Mouse (Mus musculus) forebrain, embryonic 15.5 days (tissue): ENCODE measurements around the gene Olfr1306. TPM values are rescaled to one million over a fixed set of nuclear protein-coding genes. Genes with fewer than 3 reads are reported as not detected.

Experiments
- ATAC-seq: fragments of 200-750 bp; cut with Nextera tagmentation; replicated peaks from 2 replicates; pipeline ENCODE4 v1.8.0; 2017; ENCODE audit warnings: mild to moderate bottlenecking, moderate TSS enrichment, moderate library complexity
- H3K27ac ChIP-seq: fragments of 300-500 bp; sonication (generic); replicated peaks from 2 replicates; pipeline ENCODE4 v1.5.1; 2015; ENCODE audit warnings: mild to moderate bottlenecking, inconsistent platforms
- H3K27me3 ChIP-seq: fragments of 300-500 bp; sonication (generic); 2 replicates; pipeline ENCODE4 v1.6.1; 2015; ENCODE audit warnings: inconsistent platforms
- H3K36me3 ChIP-seq: fragments of 300-500 bp; sonication (generic); 2 replicates; pipeline ENCODE4 v1.6.1; 2015; ENCODE audit warnings: mild to moderate bottlenecking, inconsistent platforms
- H3K4me1 ChIP-seq: fragments of 300-500 bp; sonication (generic); 2 replicates; pipeline ENCODE4 v1.6.1; 2015; ENCODE audit warnings: inconsistent platforms
- H3K4me2 ChIP-seq: fragments of 300-500 bp; sonication (generic); replicated peaks from 2 replicates; pipeline ENCODE4 v1.6.1; 2015; ENCODE audit warnings: mild to moderate bottlenecking, inconsistent platforms
- H3K4me3 ChIP-seq: fragments of 300-500 bp; sonication (generic); 2 replicates; pipeline ENCODE4 v1.5.1; 2015; ENCODE audit warnings: mild to moderate bottlenecking, inconsistent platforms
- H3K9ac ChIP-seq: fragments of 300-500 bp; sonication (generic); replicated peaks from 2 replicates; pipeline ENCODE4 v1.6.1; 2015; ENCODE audit warnings: mild to moderate bottlenecking, inconsistent platforms
- H3K9me3 ChIP-seq: fragments of 300-500 bp; sonication (generic); 2 replicates; pipeline ENCODE4 v1.6.1; 2016; ENCODE audit warnings: inconsistent platforms
- WGBS: fragments of 180-500 bp; shearing (Covaris S2); methylation state at CpG from one replicate; pipeline ENCODE4 v1.1.7; 2015; ENCODE audit warnings: mixed read lengths; 5-methylcytosine and 5-hydroxymethylcytosine counted together
- polyA plus RNA-seq: library from polyadenylated mRNA; unstranded; fragments of >200 nt; fragmentation: Nextera tagmentation; extraction: Ambion mirVana; gene quantifications from 2 replicates; pipeline ENCODE4 v1.2.1, GENCODE M21; 2015

The Olfr1306 gene
- polyA plus RNA-seq: not detected in 2 replicates

- Histone ChIP-seq H3K4me2 (no peak within 1 kb of the TSS), H3K36me3 (no peaks in the 10 kb centered on the region), H3K9me3 (no peaks in the 10 kb centered on the region), H3K4me3 (no peak within 1 kb of the TSS), H3K4me1 (no peaks in the 10 kb centered on the region), H3K27ac (no peak within 1 kb of the TSS), H3K27me3 (no peaks in the 10 kb centered on the region), H3K9ac (no peak within 1 kb of the TSS)
- WGBS: 87% methylated on average over 1 of the region's 1 CpGs
- no peak for ATAC-seq
These were observed at the start of gene Olfr1306 for GRCm38 (mm10) chr2:111916171-111916570. Gene Olfr1306, minus strand, starts transcription at chr2:111916271.

GRCm38 (mm10) chr2:111964844-111965243, 48.8 kb upstream of the Olfr1306 start, which contains the start of gene Olfr1308:
Gene Olfr1308, minus strand, starts transcription at chr2:111964944.
- Histone ChIP-seq H3K9me3 (no peaks in the 10 kb centered on the region), H3K9ac (no peak within 1 kb of the TSS), H3K4me1 (no peaks in the 10 kb centered on the region), H3K27ac (no peak within 1 kb of the TSS), H3K27me3 (no peaks in the 10 kb centered on the region), H3K36me3 (no peaks in the 10 kb centered on the region), H3K4me2 (no peak within 1 kb of the TSS), H3K4me3 (no peak within 1 kb of the TSS)
- 58% methylated on average over 1 of the region's 1 CpGs for WGBS
- ATAC-seq: no peak

- no peaks in the 10 kb centered on the region for H3K9me3 ChIP-seq
- WGBS: 76% methylated on average over 1 of the region's 1 CpGs
- H3K27me3 ChIP-seq: no peaks in the 10 kb centered on the region
- no peak within 1 kb of the TSS for H3K4me2 ChIP-seq
- ATAC-seq: no peak
- no peak within 1 kb of the TSS for H3K4me3 ChIP-seq
- H3K4me1 ChIP-seq: no peaks in the 10 kb centered on the region
- no peak within 1 kb of the TSS for H3K27ac ChIP-seq
- no peak within 1 kb of the TSS for H3K9ac ChIP-seq
- H3K36me3 ChIP-seq: no peaks in the 10 kb centered on the region
These were observed 33.3 kb upstream of the Olfr1306 start, which contains the start of gene Olfr1307 for GRCm38 (mm10) chr2:111949340-111949739. Gene Olfr1307, minus strand, starts transcription at chr2:111949440.

- 90% methylated on average over 2 of the region's 2 CpGs for WGBS
- no peaks in the 10 kb centered on the region for H3K36me3 ChIP-seq
- H3K9me3 ChIP-seq: no peaks in the 10 kb centered on the region
- no peaks in the 10 kb centered on the region for H3K4me1 ChIP-seq
- H3K4me2 ChIP-seq: no peak within 1 kb of the TSS
- H3K4me3 ChIP-seq: no peak within 1 kb of the TSS
- no peaks in the 10 kb centered on the region for H3K27me3 ChIP-seq
- no peak within 1 kb of the TSS for H3K9ac ChIP-seq
- no peak for ATAC-seq
- no peak within 1 kb of the TSS for H3K27ac ChIP-seq
These were observed 39.0 kb downstream of the Olfr1306 start, which contains the start of gene Olfr1305 for GRCm38 (mm10) chr2:111877049-111877448. Gene Olfr1305, minus strand, starts transcription at chr2:111877149.

Other genes with a start within 250 kb of the Olfr1306 start
- not detected in 2 replicates for gene Olfr1301, start 165.3 kb downstream of the Olfr1306 start, polyA plus RNA-seq
- gene Olfr1302, start 138.8 kb downstream of the Olfr1306 start, polyA plus RNA-seq: not detected in 2 replicates
- gene Olfr1303, start 95.9 kb downstream of the Olfr1306 start, polyA plus RNA-seq: not detected in 2 replicates
- gene Olfr1305, start 39.1 kb downstream of the Olfr1306 start, polyA plus RNA-seq: not detected in 2 replicates
- gene Olfr1307, start 33.2 kb upstream of the Olfr1306 start, polyA plus RNA-seq: not detected in 2 replicates
- not detected in 2 replicates for gene Olfr1308, start 48.7 kb upstream of the Olfr1306 start, polyA plus RNA-seq
- gene Olfr1309, start 74.0 kb upstream of the Olfr1306 start, polyA plus RNA-seq: not detected in 2 replicates
- gene Olfr1310, start 96.4 kb upstream of the Olfr1306 start, polyA plus RNA-seq: not detected in 2 replicates
- gene Olfr1311, start 108.1 kb upstream of the Olfr1306 start, polyA plus RNA-seq: not detected in 2 replicates
- gene Olfr1312, start 134.0 kb upstream of the Olfr1306 start, polyA plus RNA-seq: not detected in 2 replicates
- not detected in 2 replicates for gene Olfr1313, start 161.6 kb upstream of the Olfr1306 start, polyA plus RNA-seq
- gene Olfr1314, start 180.5 kb upstream of the Olfr1306 start, polyA plus RNA-seq: not detected in 2 replicates
- gene Olfr1315-ps1, start 199.2 kb upstream of the Olfr1306 start, polyA plus RNA-seq: not detected in 2 replicates
- not detected in 2 replicates for gene Olfr1316, start 218.7 kb upstream of the Olfr1306 start, polyA plus RNA-seq
- gene Olfr1317, start 224.1 kb upstream of the Olfr1306 start, polyA plus RNA-seq: 0.06 TPM in 1 of 2 replicates, not detected in the other
- 0.09 TPM in 1 of 2 replicates, not detected in the other for gene Olfr1318, start 237.9 kb upstream of the Olfr1306 start, polyA plus RNA-seq